Mouse (Mus musculus): Measurements from ENCODE around the gene Mta1. TPM values are rescaled to one million over a fixed set of nuclear protein-coding genes. Genes with fewer than 3 reads are reported as not detected.
A peak's percentile ranks its signal among the peaks of the same experiment; 100 is the strongest.

The Mta1 gene
- polyA plus RNA-seq (2015; fragmentation: Nextera tagmentation; extraction: Ambion mirVana) = 11.2 and 12.2 TPM in 2 replicates

- Histone ChIP-seq H3K9me3 (ENCODE audit: control insufficient read depth, low read length) (no peaks in the 10 kb centered on the region), H3K27ac (ENCODE audit: low read length) (peak within 1 kb of the TSS; percentile 63), H3K4me1 (replicated peaks; ENCODE audit: control insufficient read depth, insufficient read depth, low read length) (peaks cover 29% of the 10 kb centered on the region), H3K4me3 (ENCODE audit: low read length) (peak within 1 kb of the TSS; percentile 99), H3K36me3 (ENCODE audit: control insufficient read depth, insufficient read depth, low read length) (no peaks in the 10 kb centered on the region), H3K4me2 (ENCODE audit: low read depth, low read length) (peak within 1 kb of the TSS; percentile 93), H3K27me3 (ENCODE audit: control insufficient read depth, insufficient read depth, low read depth, low read length) (no peaks in the 10 kb centered on the region), H3K9ac (ENCODE audit: low read length) (peak within 1 kb of the TSS; percentile 99)
- ATAC-seq (ENCODE audit: low read depth) = peak; percentile 83
- WGBS = 2% methylated on average over 18 of the region's 53 CpGs
These were observed at the start of gene Mta1 for GRCm38 (mm10) chr12:113097749-113098281. TSS of gene Mta1 (plus strand) at chr12:113098278.

DNA sequence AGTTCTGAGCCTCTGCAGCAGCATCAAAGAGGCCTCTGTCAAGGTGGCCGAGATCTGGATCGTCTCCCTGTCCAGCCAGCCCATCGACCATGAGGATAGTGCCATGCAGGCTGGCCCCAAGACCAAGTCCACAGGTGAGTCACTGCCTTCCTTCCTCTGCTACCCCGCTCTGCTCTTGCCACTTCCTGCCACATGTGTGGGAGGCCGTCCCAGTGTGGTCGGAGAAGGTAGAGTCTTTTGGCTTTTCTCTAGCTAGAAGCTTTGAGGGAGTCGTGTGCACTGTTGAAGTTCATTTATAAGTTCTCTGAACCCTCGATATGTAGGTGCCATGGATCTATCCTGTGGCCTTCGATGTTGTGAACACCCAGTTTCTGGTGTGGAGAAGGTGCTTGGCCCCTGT, 48.2 kb upstream of the Mta1 start:
- WGBS = 82% methylated on average over 9 of the region's 9 CpGs
- Histone ChIP-seq H3K9ac (ENCODE audit: low read length) (no peak overlapping the region), H3K4me1 (replicated peaks; ENCODE audit: control insufficient read depth, insufficient read depth, low read length) (peaks cover 7% of the 10 kb centered on the region), H3K4me2 (ENCODE audit: low read depth, low read length) (no peak overlapping the region), H3K4me3 (ENCODE audit: low read length) (no peak overlapping the region), H3K36me3 (ENCODE audit: control insufficient read depth, insufficient read depth, low read length) (peaks cover 29% of the 10 kb centered on the region), H3K27me3 (ENCODE audit: control insufficient read depth, insufficient read depth, low read depth, low read length) (no peaks in the 10 kb centered on the region), H3K27ac (ENCODE audit: low read length) (no peak overlapping the region), H3K9me3 (ENCODE audit: control insufficient read depth, low read length) (no peaks in the 10 kb centered on the region)
- ATAC-seq (ENCODE audit: low read depth) = no peak

DNA sequence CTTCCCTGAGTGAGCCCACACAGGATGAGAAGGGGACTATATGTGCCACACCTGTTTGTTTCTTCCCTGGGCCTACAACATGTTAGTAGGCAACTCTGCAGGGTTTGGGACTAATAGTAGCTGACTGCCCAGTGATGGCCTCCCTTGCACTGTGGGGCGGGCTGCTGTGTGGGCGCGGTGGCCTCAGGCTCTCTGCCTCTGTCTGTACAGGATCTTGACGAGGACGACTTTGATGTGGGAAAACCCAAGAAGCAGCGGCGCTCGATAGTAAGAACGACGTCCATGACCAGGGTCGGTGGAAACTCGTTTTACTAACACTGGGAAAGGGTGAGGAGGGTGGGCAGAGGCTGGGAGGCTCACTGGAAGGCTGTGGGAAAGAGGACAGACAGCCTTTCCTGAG, 47.4 kb upstream of the Mta1 start:
- no peak for ATAC-seq (ENCODE audit: low read depth)
- H3K4me1 ChIP-seq (replicated peaks; ENCODE audit: control insufficient read depth, insufficient read depth, low read length) = peaks cover 7% of the 10 kb centered on the region
- 82% methylated on average over 12 of the region's 12 CpGs for WGBS
- H3K9ac ChIP-seq (ENCODE audit: low read length) = no peak overlapping the region
- no peak overlapping the region for H3K4me3 ChIP-seq (ENCODE audit: low read length)
- no peak overlapping the region for H3K4me2 ChIP-seq (ENCODE audit: low read depth, low read length)
- H3K9me3 ChIP-seq (ENCODE audit: control insufficient read depth, low read length) = no peaks in the 10 kb centered on the region
- no peaks in the 10 kb centered on the region for H3K27me3 ChIP-seq (ENCODE audit: control insufficient read depth, insufficient read depth, low read depth, low read length)
- peaks cover 29% of the 10 kb centered on the region for H3K36me3 ChIP-seq (ENCODE audit: control insufficient read depth, insufficient read depth, low read length)
- H3K27ac ChIP-seq (ENCODE audit: low read length) = no peak overlapping the region

- ATAC-seq (ENCODE audit: low read depth) = peak; percentile 68
- Histone ChIP-seq H3K9me3 (ENCODE audit: control insufficient read depth, low read length) (no peaks in the 10 kb centered on the region), H3K9ac (ENCODE audit: low read length) (peak overlapping the region; percentile 27)
These were observed 46.3 kb upstream of the Mta1 start for GRCm38 (mm10) chr12:113051628-113052403.

GRCm38 (mm10) chr12:113056089-113056488, 42.0 kb upstream of the Mta1 start:
- ATAC-seq (ENCODE audit: low read depth) = no peak
- Histone ChIP-seq H3K36me3 (ENCODE audit: control insufficient read depth, insufficient read depth, low read length) (peaks cover 29% of the 10 kb centered on the region), H3K4me1 (replicated peaks; ENCODE audit: control insufficient read depth, insufficient read depth, low read length) (peaks cover 7% of the 10 kb centered on the region), H3K27me3 (ENCODE audit: control insufficient read depth, insufficient read depth, low read depth, low read length) (no peaks in the 10 kb centered on the region), H3K9me3 (ENCODE audit: control insufficient read depth, low read length) (no peaks in the 10 kb centered on the region), H3K4me3 (ENCODE audit: low read length) (no peak overlapping the region), H3K9ac (ENCODE audit: low read length) (no peak overlapping the region), H3K4me2 (ENCODE audit: low read depth, low read length) (no peak overlapping the region), H3K27ac (ENCODE audit: low read length) (no peak overlapping the region)
- WGBS = 75% methylated on average over 8 of the region's 8 CpGs

More at GRCm38 (mm10) chr12:113051628-113052403, 46.3 kb upstream of the Mta1 start:
- H3K27me3 ChIP-seq (ENCODE audit: control insufficient read depth, insufficient read depth, low read depth, low read length) = no peaks in the 10 kb centered on the region
- H3K27ac ChIP-seq (ENCODE audit: low read length) = peak overlapping the region; percentile 54
- H3K4me1 ChIP-seq (replicated peaks; ENCODE audit: control insufficient read depth, insufficient read depth, low read length) = peaks cover 7% of the 10 kb centered on the region
- no peak overlapping the region for H3K4me2 ChIP-seq (ENCODE audit: low read depth, low read length)
- 30% methylated on average over 9 of the region's 9 CpGs for whole genome bisulfite sequencing
- no peak overlapping the region for H3K4me3 ChIP-seq (ENCODE audit: low read length)
- H3K36me3 ChIP-seq (ENCODE audit: control insufficient read depth, insufficient read depth, low read length) = peaks cover 33% of the 10 kb centered on the region

DNA sequence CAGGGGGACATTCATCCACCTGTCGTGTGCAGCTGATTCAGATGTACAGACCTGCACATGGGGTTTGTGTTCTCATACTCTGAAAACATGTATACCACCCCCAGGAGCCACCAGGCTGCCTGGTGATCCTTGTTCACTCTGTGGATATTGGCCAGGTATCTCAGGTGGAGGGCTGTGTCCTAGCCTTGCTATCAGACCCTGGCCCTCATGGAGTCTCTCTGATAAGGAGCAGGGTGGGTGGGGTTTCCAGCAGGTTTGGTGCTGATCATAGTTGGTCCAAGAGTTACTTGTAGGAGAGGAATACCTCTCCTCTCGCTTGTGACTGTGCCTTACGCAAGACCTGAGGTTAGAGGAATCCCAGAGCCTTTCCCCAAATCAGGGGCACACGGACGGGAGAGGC, 37.9 kb upstream of the Mta1 start:
- no peak for ATAC-seq (ENCODE audit: low read depth)
- no peak overlapping the region for H3K27ac ChIP-seq (ENCODE audit: low read length)
- peaks cover 20% of the 10 kb centered on the region for H3K36me3 ChIP-seq (ENCODE audit: control insufficient read depth, insufficient read depth, low read length)

DNA sequence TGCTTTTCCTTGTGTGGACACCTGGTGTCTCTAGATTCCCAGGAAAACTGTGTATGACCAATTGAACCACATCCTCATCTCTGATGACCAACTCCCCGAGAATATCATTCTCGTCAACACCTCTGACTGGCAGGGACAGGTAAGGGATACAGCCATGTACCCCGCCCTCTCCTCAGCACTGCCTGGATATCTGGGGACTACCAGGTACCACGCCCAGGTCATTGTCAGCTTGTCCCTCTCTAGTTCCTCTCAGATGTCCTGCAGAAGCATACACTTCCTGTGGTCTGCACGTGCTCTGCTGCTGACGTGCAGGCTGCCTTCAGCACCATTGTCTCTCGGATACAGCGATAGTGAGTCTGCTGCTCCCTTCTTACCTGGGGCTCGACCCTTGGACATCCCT, 36.5 kb upstream of the Mta1 start:
- Histone ChIP-seq H3K9me3 (ENCODE audit: control insufficient read depth, low read length) (no peaks in the 10 kb centered on the region), H3K27ac (ENCODE audit: low read length) (no peak overlapping the region), H3K4me2 (ENCODE audit: low read depth, low read length) (no peak overlapping the region), H3K4me1 (replicated peaks; ENCODE audit: control insufficient read depth, insufficient read depth, low read length) (no peaks in the 10 kb centered on the region), H3K36me3 (ENCODE audit: control insufficient read depth, insufficient read depth, low read length) (peaks cover 19% of the 10 kb centered on the region), H3K27me3 (ENCODE audit: control insufficient read depth, insufficient read depth, low read depth, low read length) (no peaks in the 10 kb centered on the region), H3K4me3 (ENCODE audit: low read length) (no peak overlapping the region), H3K9ac (ENCODE audit: low read length) (no peak overlapping the region)
- ATAC-seq (ENCODE audit: low read depth) = no peak
- WGBS = 80% methylated on average over 9 of the region's 9 CpGs

More for the DNA sequence above, 37.9 kb upstream of the Mta1 start:
- no peak overlapping the region for H3K9ac ChIP-seq (ENCODE audit: low read length)
- H3K4me2 ChIP-seq (ENCODE audit: low read depth, low read length) = no peak overlapping the region
- H3K4me3 ChIP-seq (ENCODE audit: low read length) = no peak overlapping the region
- WGBS = 92% methylated on average over 5 of the region's 5 CpGs
- no peaks in the 10 kb centered on the region for H3K4me1 ChIP-seq (replicated peaks; ENCODE audit: control insufficient read depth, insufficient read depth, low read length)
- H3K9me3 ChIP-seq (ENCODE audit: control insufficient read depth, low read length) = no peaks in the 10 kb centered on the region
- no peaks in the 10 kb centered on the region for H3K27me3 ChIP-seq (ENCODE audit: control insufficient read depth, insufficient read depth, low read depth, low read length)

- no peak overlapping the region for H3K9ac ChIP-seq (ENCODE audit: low read length)
- no peaks in the 10 kb centered on the region for H3K4me1 ChIP-seq (replicated peaks; ENCODE audit: control insufficient read depth, insufficient read depth, low read length)
- ATAC-seq (ENCODE audit: low read depth) = no peak
- H3K27ac ChIP-seq (ENCODE audit: low read length) = no peak overlapping the region
- no peak overlapping the region for H3K4me2 ChIP-seq (ENCODE audit: low read depth, low read length)
- peaks cover 13% of the 10 kb centered on the region for H3K36me3 ChIP-seq (ENCODE audit: control insufficient read depth, insufficient read depth, low read length)
- WGBS = 83% methylated on average over 10 of the region's 10 CpGs
- no peak overlapping the region for H3K4me3 ChIP-seq (ENCODE audit: low read length)
- no peaks in the 10 kb centered on the region for H3K9me3 ChIP-seq (ENCODE audit: control insufficient read depth, low read length)
- H3K27me3 ChIP-seq (ENCODE audit: control insufficient read depth, insufficient read depth, low read depth, low read length) = no peaks in the 10 kb centered on the region
These were observed 35.9 kb upstream of the Mta1 start for GRCm38 (mm10) chr12:113062201-113062600.

GRCm38 (mm10) chr12:113063700-113064099, 34.4 kb upstream of the Mta1 start:
- no peak for ATAC-seq (ENCODE audit: low read depth)
- H3K4me3 ChIP-seq (ENCODE audit: low read length) = no peak overlapping the region
- H3K9ac ChIP-seq (ENCODE audit: low read length) = no peak overlapping the region
- H3K4me2 ChIP-seq (ENCODE audit: low read depth, low read length) = no peak overlapping the region
- H3K27ac ChIP-seq (ENCODE audit: low read length) = no peak overlapping the region
- no peaks in the 10 kb centered on the region for H3K4me1 ChIP-seq (replicated peaks; ENCODE audit: control insufficient read depth, insufficient read depth, low read length)
- H3K27me3 ChIP-seq (ENCODE audit: control insufficient read depth, insufficient read depth, low read depth, low read length) = no peaks in the 10 kb centered on the region
- H3K36me3 ChIP-seq (ENCODE audit: control insufficient read depth, insufficient read depth, low read length) = peaks cover 10% of the 10 kb centered on the region
- no peaks in the 10 kb centered on the region for H3K9me3 ChIP-seq (ENCODE audit: control insufficient read depth, low read length)
- 87% methylated on average over 7 of the region's 7 CpGs for WGBS
